Mouse (Mus musculus) liver, embryonic 11.5 days (tissue): Measurements from ENCODE around the gene Pgam1. TPM values are rescaled to one million over a fixed set of nuclear protein-coding genes. Genes with fewer than 3 reads are reported as not detected.

Experiments
- ATAC-seq: fragments of 200-750 bp; cut with Nextera tagmentation; replicated peaks from 2 replicates; pipeline ENCODE4 v1.8.0; 2017; ENCODE audit warnings: moderate number of reproducible peaks, mild to moderate bottlenecking, moderate TSS enrichment, moderate library complexity; ENCODE audit not compliant: low FRiP score
- DNase-seq: peaks from one replicate; pipeline ENCODE4 v3.0.0-alpha.2; 2017; ENCODE audit warnings: low spot score
- H3K27ac ChIP-seq: fragments of 300-500 bp; sonication (generic); 2 replicates; pipeline ENCODE4 v1.5.1; 2014; ENCODE audit warnings: mild to moderate bottlenecking, low read depth, low read length, control low read depth
- H3K27me3 ChIP-seq: fragments of 300-500 bp; sonication (generic); replicated peaks from 2 replicates; pipeline ENCODE4 v1.6.1; 2014; ENCODE audit warnings: low read length, mixed read lengths; ENCODE audit not compliant: control insufficient read depth, insufficient read depth
- H3K36me3 ChIP-seq: fragments of 300-500 bp; sonication (generic); 2 replicates; pipeline ENCODE4 v1.6.1; 2014; ENCODE audit warnings: mild to moderate bottlenecking, low read length, moderate library complexity, mixed read lengths; ENCODE audit not compliant: control insufficient read depth, insufficient read depth
- H3K4me1 ChIP-seq: fragments of 300-500 bp; sonication (generic); replicated peaks from 2 replicates; pipeline ENCODE4 v1.6.1; 2014; ENCODE audit warnings: low read length, mixed read lengths; ENCODE audit not compliant: control insufficient read depth, insufficient read depth
- H3K4me2 ChIP-seq: fragments of 300-500 bp; sonication (generic); 2 replicates; pipeline ENCODE4 v1.6.1; 2014; ENCODE audit warnings: mild to moderate bottlenecking, control low read depth, moderate library complexity
- H3K4me3 ChIP-seq: fragments of 300-500 bp; sonication (generic); 2 replicates; pipeline ENCODE4 v1.5.1; 2014; ENCODE audit warnings: low read depth, low read length, control low read depth
- H3K9ac ChIP-seq: fragments of 300-500 bp; sonication (generic); 2 replicates; pipeline ENCODE4 v1.6.1; 2014; ENCODE audit warnings: low read depth, low read length, control low read depth
- H3K9me3 ChIP-seq: fragments of 300-500 bp; sonication (generic); 2 replicates; pipeline ENCODE4 v1.6.1; 2016; ENCODE audit warnings: low read length, inconsistent platforms, mixed read lengths; ENCODE audit not compliant: control insufficient read depth
- WGBS: fragments of 180-500 bp; shearing (Covaris S2); extraction: QIAGEN DNeasy Blood & Tissue Kit; methylation state at CpG from one replicate; pipeline ENCODE4 v1.1.7; 2014; 5-methylcytosine and 5-hydroxymethylcytosine counted together
- polyA plus RNA-seq: library from polyadenylated mRNA; unstranded; fragments of >200 nt; fragmentation: Nextera tagmentation; extraction: Ambion mirVana; gene quantifications from 2 replicates; pipeline ENCODE4 v1.2.1, GENCODE M21; 2014

The Pgam1 gene
- polyA plus RNA-seq, 1 experiment from 2014 or later, result 874 TPM

- 85% methylated on average over 7 of the region's 7 CpGs for WGBS
- H3K9ac ChIP-seq, result no peak overlapping the region
- peaks cover 66% of the 10 kb centered on the region for H3K36me3 ChIP-seq
- no peak overlapping the region for H3K27ac ChIP-seq
- H3K27me3 ChIP-seq, result no peaks in the 10 kb centered on the region
- H3K4me3 ChIP-seq, result no peak overlapping the region
- DNase-seq, result no peak
- H3K9me3 ChIP-seq, result no peaks in the 10 kb centered on the region
- H3K4me2 ChIP-seq, result no peak overlapping the region
- H3K4me1 ChIP-seq, result no peaks in the 10 kb centered on the region
- no peak for ATAC-seq
Observed at GRCm38 (mm10) chr19:41943841-41944240, 32.1 kb downstream of the Pgam1 start.

- no peaks in the 10 kb centered on the region for H3K9me3 ChIP-seq
- peaks cover 55% of the 10 kb centered on the region for H3K36me3 ChIP-seq
- no peak for DNase-seq
- no peak overlapping the region for H3K4me2 ChIP-seq
- no peaks in the 10 kb centered on the region for H3K27me3 ChIP-seq
- H3K4me3 ChIP-seq, result no peak overlapping the region
- no peak overlapping the region for H3K9ac ChIP-seq
- H3K4me1 ChIP-seq, result no peaks in the 10 kb centered on the region
- 0 out of 2 replicates have a peak, but pooled peaks have one; percentile 20 for ATAC-seq
- no peak overlapping the region for H3K27ac ChIP-seq
- WGBS, result 86% methylated on average over 4 of the region's 4 CpGs
Observed at GRCm38 (mm10) chr19:41952287-41952686, 40.6 kb downstream of the Pgam1 start.

GRCm38 (mm10) chr19:41953574-41953973, 41.9 kb downstream of the Pgam1 start:
- Histone ChIP-seq H3K27me3 (no peaks in the 10 kb centered on the region), H3K9ac (no peak overlapping the region), H3K36me3 (peaks cover 49% of the 10 kb centered on the region), H3K27ac (no peak overlapping the region), H3K4me3 (no peak overlapping the region), H3K4me1 (no peaks in the 10 kb centered on the region), H3K4me2 (no peak overlapping the region), H3K9me3 (no peaks in the 10 kb centered on the region)
- no peak for ATAC-seq
- no peak for DNase-seq
- WGBS, result 92% methylated on average over 3 of the region's 3 CpGs

Other genes starting within 250 kb of the Pgam1 start
- 0.16 and 0.26 TPM in 2 replicates for gene Slit1, start 168.3 kb upstream of the Pgam1 start, polyA plus RNA-seq
- gene Arhgap19, start 109.9 kb upstream of the Pgam1 start, polyA plus RNA-seq, result 55.6 and 63.4 TPM in 2 replicates
- gene Frat1, start 82.0 kb upstream of the Pgam1 start, polyA plus RNA-seq, result 19.5 and 19.9 TPM in 2 replicates
- 9.8 and 10.9 TPM in 2 replicates for gene Frat2, start 63.8 kb upstream of the Pgam1 start, polyA plus RNA-seq
- 29.5 and 34.0 TPM in 2 replicates for gene Rrp12, start 15.8 kb upstream of the Pgam1 start, polyA plus RNA-seq
- gene Exosc1, start 21.5 kb downstream of the Pgam1 start, polyA plus RNA-seq, result 101 and 109 TPM in 2 replicates
- 58.9 and 63.0 TPM in 2 replicates for gene Zdhhc16, start 21.6 kb downstream of the Pgam1 start, polyA plus RNA-seq
- 27.9 and 29.1 TPM in 2 replicates for gene Mms19, start 69.2 kb downstream of the Pgam1 start, polyA plus RNA-seq
- gene Ubtd1, start 69.8 kb downstream of the Pgam1 start, polyA plus RNA-seq, result 6.7 and 7.3 TPM in 2 replicates
- gene Ankrd2, start 124.1 kb downstream of the Pgam1 start, polyA plus RNA-seq, result not detected in 2 replicates
- gene Hoga1, start 133.7 kb downstream of the Pgam1 start, polyA plus RNA-seq, result 8.1 and 10.1 TPM in 2 replicates
- 0.13 and 0.40 TPM in 2 replicates for gene 4933411K16Rik, start 140.3 kb downstream of the Pgam1 start, polyA plus RNA-seq
- 9.3 and 10.5 TPM in 2 replicates for gene Morn4, start 174.4 kb downstream of the Pgam1 start, polyA plus RNA-seq
- gene Pi4k2a, start 178.5 kb downstream of the Pgam1 start, polyA plus RNA-seq, result 17.6 and 18.1 TPM in 2 replicates
- gene Avpi1, start 217.1 kb downstream of the Pgam1 start, polyA plus RNA-seq, result 19.9 and 21.6 TPM in 2 replicates
- gene Marveld1, start 235.5 kb downstream of the Pgam1 start, polyA plus RNA-seq, result 4.3 and 5.4 TPM in 2 replicates